Mouse (Mus musculus): ENCODE data around the gene Iqce. TPM values are rescaled to one million over a fixed set of nuclear protein-coding genes. Genes with fewer than 3 reads are reported as not detected.

Gene Iqce
- polyA plus RNA-seq, 1 experiment from 2014 or later = 22.9 TPM

- WGBS = 42% methylated on average over 17 of the region's 17 CpGs
- Histone ChIP-seq H3K4me2 (peak overlapping the region; percentile 47), H3K9me3 (no peaks in the 10 kb centered on the region), H3K4me1 (replicated peaks) (peaks cover 56% of the 10 kb centered on the region), H3K27me3 (no peaks in the 10 kb centered on the region), H3K27ac (replicated peaks) (peak overlapping the region; percentile 89), H3K9ac (peak overlapping the region; percentile 70), H3K4me3 (peak overlapping the region; percentile 68), H3K36me3 (peaks cover 19% of the 10 kb centered on the region)
- no peak for ATAC-seq (ENCODE audit: low read depth)
Observed at GRCm38 (mm10) chr5:140703480-140704377, 1.6 kb upstream of the Iqce start.

GRCm38 (mm10) chr5:140702618-140703175 lies 519 bp upstream of the Iqce start:
- peaks cover 56% of the 10 kb centered on the region for H3K4me1 ChIP-seq (replicated peaks)
- peak overlapping the region; percentile 77 for H3K4me3 ChIP-seq
- no peaks in the 10 kb centered on the region for H3K9me3 ChIP-seq
- H3K27ac ChIP-seq (replicated peaks) = peak overlapping the region; percentile 86
- no peak for ATAC-seq (ENCODE audit: low read depth)
- 63% methylated on average over 19 of the region's 19 CpGs for WGBS
- peaks cover 19% of the 10 kb centered on the region for H3K36me3 ChIP-seq
- H3K9ac ChIP-seq = peak overlapping the region; percentile 89
- H3K4me2 ChIP-seq = peak overlapping the region; percentile 90
- H3K27me3 ChIP-seq = no peaks in the 10 kb centered on the region

GRCm38 (mm10) chr5:140701661-140702060 lies 517 bp downstream of the Iqce start:
- Histone ChIP-seq H3K4me3 (peak overlapping the region; percentile 77), H3K36me3 (peaks cover 23% of the 10 kb centered on the region), H3K4me1 (replicated peaks) (peaks cover 57% of the 10 kb centered on the region), H3K4me2 (peak overlapping the region; percentile 90), H3K27me3 (no peaks in the 10 kb centered on the region), H3K9ac (peak overlapping the region; percentile 89), H3K9me3 (no peaks in the 10 kb centered on the region), H3K27ac (replicated peaks) (peak overlapping the region; percentile 86)
- WGBS = under 1% methylated on average over 25 of the region's 25 CpGs
- ATAC-seq (ENCODE audit: low read depth) = peak; percentile 3

- Histone ChIP-seq H3K36me3 (peaks cover 37% of the 10 kb centered on the region), H3K4me2 (no peak overlapping the region), H3K4me3 (no peak overlapping the region), H3K9ac (peak overlapping the region; percentile 10; the same call in 1 of the 2 replicates), H3K27me3 (no peaks in the 10 kb centered on the region), H3K9me3 (no peaks in the 10 kb centered on the region), H3K4me1 (replicated peaks) (peaks cover 42% of the 10 kb centered on the region), H3K27ac (replicated peaks) (no peak overlapping the region)
- no peak for ATAC-seq (ENCODE audit: low read depth)
- 89% methylated on average over 9 of the region's 9 CpGs for WGBS
Observed at GRCm38 (mm10) chr5:140699776-140700175, 2.4 kb downstream of the Iqce start.

- Histone ChIP-seq H3K4me2 (no peak overlapping the region), H3K4me1 (replicated peaks) (peaks cover 18% of the 10 kb centered on the region), H3K27ac (replicated peaks) (no peak overlapping the region), H3K4me3 (no peak overlapping the region), H3K9ac (no peak overlapping the region), H3K27me3 (no peaks in the 10 kb centered on the region), H3K36me3 (peaks cover 61% of the 10 kb centered on the region), H3K9me3 (no peaks in the 10 kb centered on the region)
- ATAC-seq (ENCODE audit: low read depth) = no peak
- 74% methylated on average over 7 of the region's 7 CpGs for WGBS
Observed at GRCm38 (mm10) chr5:140695987-140696386, 6.2 kb downstream of the Iqce start.

- H3K27ac ChIP-seq (replicated peaks) = no peak overlapping the region
- H3K4me2 ChIP-seq = no peak overlapping the region
- H3K27me3 ChIP-seq = no peaks in the 10 kb centered on the region
- no peaks in the 10 kb centered on the region for H3K9me3 ChIP-seq
- no peak overlapping the region for H3K9ac ChIP-seq
- WGBS = 71% methylated on average over 3 of the region's 3 CpGs
- no peaks in the 10 kb centered on the region for H3K4me1 ChIP-seq (replicated peaks)
- H3K4me3 ChIP-seq = no peak overlapping the region
- peaks cover 81% of the 10 kb centered on the region for H3K36me3 ChIP-seq
- ATAC-seq (ENCODE audit: low read depth) = no peak
Observed at GRCm38 (mm10) chr5:140688434-140688833, 13.7 kb downstream of the Iqce start.

GRCm38 (mm10) chr5:140684343-140685148 lies 17.6 kb downstream of the Iqce start:
- H3K9me3 ChIP-seq = no peaks in the 10 kb centered on the region
- H3K9ac ChIP-seq = 0 out of 2 replicates have a peak overlapping the region, but pooled peaks have one; percentile 34

GRCm38 (mm10) chr5:140682113-140682512 lies 20.1 kb downstream of the Iqce start:
- no peak for ATAC-seq (ENCODE audit: low read depth)
- Histone ChIP-seq H3K4me3 (no peak overlapping the region), H3K27me3 (no peaks in the 10 kb centered on the region), H3K9me3 (no peaks in the 10 kb centered on the region), H3K36me3 (peaks cover 68% of the 10 kb centered on the region), H3K4me1 (replicated peaks) (no peaks in the 10 kb centered on the region), H3K9ac (no peak overlapping the region), H3K4me2 (no peak overlapping the region), H3K27ac (replicated peaks) (no peak overlapping the region)
- 94% methylated on average over 6 of the region's 6 CpGs for WGBS

More at GRCm38 (mm10) chr5:140684343-140685148, 17.6 kb downstream of the Iqce start:
- Histone ChIP-seq H3K27ac (replicated peaks) (no peak overlapping the region), H3K36me3 (peaks cover 69% of the 10 kb centered on the region), H3K4me3 (no peak overlapping the region), H3K4me1 (replicated peaks) (no peaks in the 10 kb centered on the region), H3K27me3 (no peaks in the 10 kb centered on the region), H3K4me2 (no peak overlapping the region)
- WGBS = 61% methylated on average over 16 of the region's 16 CpGs
- peak; percentile 70 for ATAC-seq (ENCODE audit: low read depth)

- Histone ChIP-seq H3K4me2 (no peak overlapping the region), H3K4me1 (replicated peaks) (peaks cover 1% of the 10 kb centered on the region), H3K36me3 (peaks cover 68% of the 10 kb centered on the region), H3K27ac (replicated peaks) (no peak overlapping the region), H3K27me3 (no peaks in the 10 kb centered on the region), H3K9ac (no peak overlapping the region), H3K4me3 (no peak overlapping the region), H3K9me3 (no peaks in the 10 kb centered on the region)
- ATAC-seq (ENCODE audit: low read depth) = no peak
- WGBS = 97% methylated on average over 1 of the region's 1 CpGs
Observed at GRCm38 (mm10) chr5:140680950-140681349, 21.2 kb downstream of the Iqce start.

GRCm38 (mm10) chr5:140680051-140680450 lies 22.1 kb downstream of the Iqce start:
- WGBS = 94% methylated on average over 6 of the region's 6 CpGs
- H3K4me2 ChIP-seq = no peak overlapping the region
- no peak overlapping the region for H3K9ac ChIP-seq
- ATAC-seq (ENCODE audit: low read depth) = no peak
- H3K4me1 ChIP-seq (replicated peaks) = peaks cover 10% of the 10 kb centered on the region
- H3K27ac ChIP-seq (replicated peaks) = no peak overlapping the region
- H3K36me3 ChIP-seq = peaks cover 67% of the 10 kb centered on the region
- H3K27me3 ChIP-seq = no peaks in the 10 kb centered on the region
- no peak overlapping the region for H3K4me3 ChIP-seq
- H3K9me3 ChIP-seq = no peaks in the 10 kb centered on the region

GRCm38 (mm10) chr5:140677137-140677536 lies 25.0 kb downstream of the Iqce start:
- no peaks in the 10 kb centered on the region for H3K9me3 ChIP-seq
- WGBS = 89% methylated on average over 6 of the region's 6 CpGs
- H3K27me3 ChIP-seq = no peaks in the 10 kb centered on the region
- no peak for ATAC-seq (ENCODE audit: low read depth)
- H3K4me3 ChIP-seq = no peak overlapping the region
- no peak overlapping the region for H3K27ac ChIP-seq (replicated peaks)
- peaks cover 72% of the 10 kb centered on the region for H3K36me3 ChIP-seq
- peaks cover 14% of the 10 kb centered on the region for H3K4me1 ChIP-seq (replicated peaks)
- H3K4me2 ChIP-seq = no peak overlapping the region
- H3K9ac ChIP-seq = no peak overlapping the region

- Histone ChIP-seq H3K27ac (replicated peaks) (peak overlapping the region; percentile 76), H3K4me2 (no peak overlapping the region), H3K4me3 (no peak overlapping the region), H3K27me3 (no peaks in the 10 kb centered on the region), H3K36me3 (peaks cover 74% of the 10 kb centered on the region), H3K9me3 (no peaks in the 10 kb centered on the region), H3K4me1 (replicated peaks) (peaks cover 14% of the 10 kb centered on the region), H3K9ac (no peak overlapping the region)
- WGBS = 79% methylated on average over 11 of the region's 11 CpGs
- no peak for ATAC-seq (ENCODE audit: low read depth)
Observed at GRCm38 (mm10) chr5:140675640-140676039, 26.5 kb downstream of the Iqce start.

Data from neural tube, embryonic 13.5 days (tissue).